Mouse (Mus musculus): Measurements from ENCODE around the gene Gm45785.

DNA sequence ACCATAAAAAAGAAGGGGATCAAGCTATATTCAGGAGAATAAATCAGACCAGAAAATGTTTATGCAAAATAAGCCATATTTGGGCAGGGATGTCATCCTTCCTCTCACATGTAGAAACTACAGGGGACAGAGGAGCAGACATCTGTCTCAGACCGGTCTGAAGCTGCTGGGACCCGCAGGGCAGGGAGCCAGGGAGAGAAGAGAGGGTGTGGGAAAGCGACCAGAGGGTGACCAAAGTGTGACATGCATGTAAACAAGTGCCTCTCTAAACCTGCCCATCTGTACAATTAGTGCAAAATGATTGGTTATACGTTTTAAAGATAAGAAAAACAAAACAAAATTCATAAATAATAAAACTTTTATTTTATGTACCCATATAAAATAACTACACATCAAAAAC lies 36.0 kb downstream of the Gm45785 start:
- TF ChIP-seq POLR2A (IDR thresholded peaks at IDR 0.05; ENCODE audit: low read depth, low read length) (no peak), CTCF (IDR thresholded peaks at IDR 0.05; ENCODE audit: borderline replicate concordance, insufficient read depth, low read length) (no peak)
